Mouse (Mus musculus) forebrain, embryonic 14.5 days (tissue): ENCODE measurements at regions not wholly inside any gene's neighbourhood (a gene's known extent, or its start where the extent isn't known, plus 50 kb on each side); places are given as distances from the start of the nearest gene placed in this dataset.

Experiments
- ATAC-seq: fragments of 200-750 bp; cut with Nextera tagmentation; 2 replicates; pipeline ENCODE4 v1.8.0; 2017; ENCODE audit warnings: mild to moderate bottlenecking, moderate library complexity
- DNase-seq: peaks from one replicate; pipeline ENCODE4 v3.0.0-alpha.2; 2015; ENCODE audit warnings: low spot score
- H3K27ac ChIP-seq: fragments of 300-500 bp; sonication (generic); 2 replicates; pipeline ENCODE4 v1.5.1; 2014; ENCODE audit warnings: low read depth, mild to moderate bottlenecking, control low read depth, low read length, moderate library complexity
- H3K27me3 ChIP-seq: fragments of 300-500 bp; sonication (generic); replicated peaks from 2 replicates; pipeline ENCODE4 v1.6.1; 2014; ENCODE audit warnings: low read length, control low read depth, mixed read lengths; ENCODE audit not compliant: control insufficient read depth, insufficient read depth
- H3K36me3 ChIP-seq: fragments of 300-500 bp; sonication (generic); 2 replicates; pipeline ENCODE4 v1.6.1; 2014; ENCODE audit warnings: low read length, control low read depth; ENCODE audit not compliant: control insufficient read depth, insufficient read depth
- H3K4me1 ChIP-seq: fragments of 300-500 bp; sonication (generic); 2 replicates; pipeline ENCODE4 v1.6.1; 2014; ENCODE audit warnings: antibody characterized with exemption, low read length, control low read depth; ENCODE audit not compliant: control insufficient read depth, insufficient read depth
- H3K4me2 ChIP-seq: fragments of 300-500 bp; sonication (generic); 2 replicates; pipeline ENCODE4 v1.6.1; 2014; ENCODE audit warnings: mild to moderate bottlenecking, control low read depth, low read length
- H3K4me3 ChIP-seq: fragments of 300-500 bp; sonication (generic); 2 replicates; pipeline ENCODE4 v1.5.1; 2014; ENCODE audit warnings: low read depth, low read length, control low read depth
- H3K9ac ChIP-seq: fragments of 300-500 bp; sonication (generic); 2 replicates; pipeline ENCODE4 v1.6.1; 2014; ENCODE audit warnings: mild to moderate bottlenecking, low read length, control low read depth, moderate library complexity
- H3K9me3 ChIP-seq: fragments of 300-500 bp; sonication (generic); replicated peaks from 2 replicates; pipeline ENCODE4 v1.6.1; 2016; ENCODE audit warnings: low read length, control low read depth, mixed read lengths; ENCODE audit not compliant: control insufficient read depth
- WGBS: fragments of 180-500 bp; shearing (Covaris S2); extraction: QIAGEN DNeasy Blood & Tissue Kit; methylation state at CpG from one replicate; pipeline ENCODE4 v1.1.7; 2014; 5-methylcytosine and 5-hydroxymethylcytosine counted together

- H3K4me1 ChIP-seq: no peaks in the 10 kb centered on the region
- no peaks in the 10 kb centered on the region for H3K36me3 ChIP-seq
- DNase-seq (no peak), ATAC-seq (no peak)
- no peak overlapping the region for H3K9ac ChIP-seq
- H3K4me2 ChIP-seq: no peak overlapping the region
- H3K4me3 ChIP-seq: no peak overlapping the region
- H3K27me3 ChIP-seq: no peaks in the 10 kb centered on the region
- WGBS: 78% methylated on average over 1 of the region's 1 CpGs
- H3K27ac ChIP-seq: no peak overlapping the region
- H3K9me3 ChIP-seq: no peaks in the 10 kb centered on the region
Observed at GRCm38 (mm10) chr3:135001270-135001669, 172.5 kb downstream of the Tacr3 start.

DNA sequence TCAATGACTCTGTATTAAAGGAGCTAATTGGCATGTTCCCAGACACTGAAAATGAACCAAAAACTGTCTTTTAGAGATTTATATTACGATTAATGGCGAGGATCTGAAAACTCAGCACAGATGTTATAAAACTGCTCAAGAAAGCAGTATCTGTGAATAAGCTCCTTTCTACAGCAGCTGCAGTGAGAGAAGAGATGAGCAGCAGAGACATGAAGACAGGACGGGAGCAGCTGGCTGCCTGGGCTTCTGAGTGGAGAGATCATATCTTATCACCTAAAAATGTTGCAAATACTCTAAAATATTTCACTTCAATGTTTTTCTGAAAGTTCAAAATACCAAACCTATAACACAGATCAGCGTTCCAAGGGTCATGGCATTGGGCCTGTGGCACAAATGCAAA, 187.0 kb downstream of the Tacr3 start:
- ATAC-seq: no peak
- 89% methylated on average over 4 of the region's 4 CpGs for WGBS
- no peaks in the 10 kb centered on the region for H3K4me1 ChIP-seq
- no peak for DNase-seq
- H3K9me3 ChIP-seq: no peaks in the 10 kb centered on the region
- no peaks in the 10 kb centered on the region for H3K36me3 ChIP-seq
- no peak overlapping the region for H3K4me3 ChIP-seq
- no peak overlapping the region for H3K9ac ChIP-seq
- H3K4me2 ChIP-seq: no peak overlapping the region
- no peaks in the 10 kb centered on the region for H3K27me3 ChIP-seq
- no peak overlapping the region for H3K27ac ChIP-seq

DNA sequence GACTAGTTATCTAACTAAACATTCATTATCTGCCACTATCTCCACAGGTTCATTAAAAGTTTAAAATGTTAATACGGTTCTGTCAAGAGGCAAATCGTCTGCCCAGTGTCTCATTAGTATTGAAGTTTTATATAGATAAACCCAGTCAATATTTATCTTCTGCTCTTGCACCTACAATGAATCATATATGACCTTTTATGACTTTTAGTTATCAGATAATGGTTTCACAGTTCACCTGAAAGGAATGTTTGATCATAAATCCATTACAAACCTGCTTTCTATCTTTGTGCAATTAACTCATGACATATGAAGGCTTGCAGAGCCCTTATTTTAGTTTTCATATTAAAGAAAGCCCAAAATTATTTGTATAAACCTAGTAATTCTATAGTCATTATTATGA, 188.0 kb upstream of the Cenpe start:
- H3K4me1 ChIP-seq: no peaks in the 10 kb centered on the region
- H3K4me2 ChIP-seq: no peak overlapping the region
- H3K4me3 ChIP-seq: no peak overlapping the region
- WGBS: 86% methylated on average over 2 of the region's 2 CpGs
- no peak for ATAC-seq
- H3K9ac ChIP-seq: no peak overlapping the region
- H3K9me3 ChIP-seq: no peaks in the 10 kb centered on the region
- no peak for DNase-seq
- no peaks in the 10 kb centered on the region for H3K36me3 ChIP-seq
- H3K27me3 ChIP-seq: no peaks in the 10 kb centered on the region
- no peak overlapping the region for H3K27ac ChIP-seq

GRCm38 (mm10) chr3:135024799-135025198, 187.5 kb upstream of the Cenpe start:
- WGBS: 88% methylated on average over 1 of the region's 1 CpGs

GRCm38 (mm10) chr3:135032483-135032882, 179.9 kb upstream of the Cenpe start:
- WGBS: 89% methylated on average over 2 of the region's 2 CpGs
- no peak for ATAC-seq
- H3K36me3 ChIP-seq: no peaks in the 10 kb centered on the region
- no peak for DNase-seq
- no peaks in the 10 kb centered on the region for H3K27me3 ChIP-seq
- H3K4me2 ChIP-seq: no peak overlapping the region
- no peak overlapping the region for H3K9ac ChIP-seq
- no peak overlapping the region for H3K4me3 ChIP-seq
- H3K27ac ChIP-seq: no peak overlapping the region
- H3K4me1 ChIP-seq: no peaks in the 10 kb centered on the region
- H3K9me3 ChIP-seq: no peaks in the 10 kb centered on the region

More at GRCm38 (mm10) chr3:135024799-135025198, 187.5 kb upstream of the Cenpe start:
- no peak overlapping the region for H3K4me3 ChIP-seq
- no peak for DNase-seq
- H3K9ac ChIP-seq: no peak overlapping the region
- no peak for ATAC-seq
- H3K36me3 ChIP-seq: no peaks in the 10 kb centered on the region
- H3K9me3 ChIP-seq: no peaks in the 10 kb centered on the region
- H3K27ac ChIP-seq: no peak overlapping the region
- no peaks in the 10 kb centered on the region for H3K4me1 ChIP-seq
- H3K4me2 ChIP-seq: no peak overlapping the region
- H3K27me3 ChIP-seq: no peaks in the 10 kb centered on the region

GRCm38 (mm10) chr3:135037383-135037782, 175.0 kb upstream of the Cenpe start:
- no peaks in the 10 kb centered on the region for H3K9me3 ChIP-seq
- H3K9ac ChIP-seq: no peak overlapping the region
- no peak overlapping the region for H3K4me3 ChIP-seq
- no peaks in the 10 kb centered on the region for H3K36me3 ChIP-seq
- H3K27ac ChIP-seq: no peak overlapping the region
- H3K4me2 ChIP-seq: no peak overlapping the region
- DNase-seq (no peak), ATAC-seq (no peak)
- H3K27me3 ChIP-seq: no peaks in the 10 kb centered on the region
- H3K4me1 ChIP-seq: no peaks in the 10 kb centered on the region
- 0% methylated on average over 1 of the region's 1 CpGs for WGBS

DNA sequence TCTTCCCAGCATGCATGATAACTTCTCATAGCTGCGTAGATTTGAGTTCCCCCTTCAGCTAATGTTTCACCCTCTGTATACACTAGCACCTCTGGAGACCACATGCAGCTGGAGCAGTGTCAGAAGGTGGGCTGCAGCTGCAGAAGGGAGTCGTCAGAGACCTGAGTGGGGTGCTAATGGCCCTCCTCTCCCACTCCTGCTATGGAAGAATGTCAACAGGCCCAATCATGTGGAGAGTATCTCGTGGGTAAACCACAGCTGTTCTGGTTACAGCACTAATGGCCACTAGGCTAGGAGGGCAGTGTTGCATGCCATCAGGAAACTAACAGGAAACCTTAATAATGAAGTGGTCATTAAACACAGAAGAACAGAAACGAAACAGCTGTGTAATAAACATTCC, 170.1 kb upstream of the Cenpe start:
- 66% methylated on average over 4 of the region's 4 CpGs for WGBS
- no peak for ATAC-seq

GRCm38 (mm10) chr3:135045769-135046277, 166.5 kb upstream of the Cenpe start:
- DNase-seq (no peak), ATAC-seq (no peak)
- no peak overlapping the region for H3K27ac ChIP-seq
- no peaks in the 10 kb centered on the region for H3K9me3 ChIP-seq
- no peak overlapping the region for H3K9ac ChIP-seq
- no peak overlapping the region for H3K4me2 ChIP-seq
- H3K27me3 ChIP-seq: no peaks in the 10 kb centered on the region
- no peaks in the 10 kb centered on the region for H3K36me3 ChIP-seq
- no peaks in the 10 kb centered on the region for H3K4me1 ChIP-seq
- 81% methylated on average over 3 of the region's 3 CpGs for WGBS
- H3K4me3 ChIP-seq: no peak overlapping the region

More for the DNA sequence above, 170.1 kb upstream of the Cenpe start:
- H3K36me3 ChIP-seq: no peaks in the 10 kb centered on the region
- H3K4me2 ChIP-seq: no peak overlapping the region
- H3K27ac ChIP-seq: no peak overlapping the region
- DNase-seq: no peak
- no peaks in the 10 kb centered on the region for H3K4me1 ChIP-seq
- H3K9me3 ChIP-seq: no peaks in the 10 kb centered on the region
- H3K27me3 ChIP-seq: no peaks in the 10 kb centered on the region
- no peak overlapping the region for H3K4me3 ChIP-seq
- no peak overlapping the region for H3K9ac ChIP-seq

DNA sequence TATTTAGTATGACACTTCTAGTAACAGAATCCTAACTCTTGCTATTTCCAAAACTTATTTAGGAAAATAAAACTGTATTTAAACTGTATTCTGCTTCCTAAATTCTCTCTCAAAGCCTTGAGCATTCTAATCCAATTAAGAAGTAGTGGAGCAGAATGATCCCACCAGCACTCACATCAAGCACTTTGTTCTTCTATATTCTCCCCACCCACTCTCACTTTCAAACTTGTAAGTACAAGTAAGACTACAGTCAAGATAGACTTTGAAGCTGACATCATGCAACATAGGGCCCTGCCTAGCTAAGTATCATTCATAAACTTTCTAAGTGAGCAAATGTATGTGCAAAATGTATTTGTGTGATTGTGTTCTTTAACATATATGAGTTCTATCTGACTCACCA, 120.8 kb upstream of the Cenpe start:
- Histone ChIP-seq H3K27me3 (no peaks in the 10 kb centered on the region), H3K9ac (no peak overlapping the region), H3K9me3 (no peaks in the 10 kb centered on the region), H3K36me3 (no peaks in the 10 kb centered on the region), H3K4me3 (no peak overlapping the region), H3K27ac (no peak overlapping the region), H3K4me2 (no peak overlapping the region), H3K4me1 (no peaks in the 10 kb centered on the region)
- DNase-seq: no peak
- ATAC-seq: no peak
